Mouse (Mus musculus): ENCODE data around the gene Rpgrip1l.

Gene Rpgrip1l

DNA sequence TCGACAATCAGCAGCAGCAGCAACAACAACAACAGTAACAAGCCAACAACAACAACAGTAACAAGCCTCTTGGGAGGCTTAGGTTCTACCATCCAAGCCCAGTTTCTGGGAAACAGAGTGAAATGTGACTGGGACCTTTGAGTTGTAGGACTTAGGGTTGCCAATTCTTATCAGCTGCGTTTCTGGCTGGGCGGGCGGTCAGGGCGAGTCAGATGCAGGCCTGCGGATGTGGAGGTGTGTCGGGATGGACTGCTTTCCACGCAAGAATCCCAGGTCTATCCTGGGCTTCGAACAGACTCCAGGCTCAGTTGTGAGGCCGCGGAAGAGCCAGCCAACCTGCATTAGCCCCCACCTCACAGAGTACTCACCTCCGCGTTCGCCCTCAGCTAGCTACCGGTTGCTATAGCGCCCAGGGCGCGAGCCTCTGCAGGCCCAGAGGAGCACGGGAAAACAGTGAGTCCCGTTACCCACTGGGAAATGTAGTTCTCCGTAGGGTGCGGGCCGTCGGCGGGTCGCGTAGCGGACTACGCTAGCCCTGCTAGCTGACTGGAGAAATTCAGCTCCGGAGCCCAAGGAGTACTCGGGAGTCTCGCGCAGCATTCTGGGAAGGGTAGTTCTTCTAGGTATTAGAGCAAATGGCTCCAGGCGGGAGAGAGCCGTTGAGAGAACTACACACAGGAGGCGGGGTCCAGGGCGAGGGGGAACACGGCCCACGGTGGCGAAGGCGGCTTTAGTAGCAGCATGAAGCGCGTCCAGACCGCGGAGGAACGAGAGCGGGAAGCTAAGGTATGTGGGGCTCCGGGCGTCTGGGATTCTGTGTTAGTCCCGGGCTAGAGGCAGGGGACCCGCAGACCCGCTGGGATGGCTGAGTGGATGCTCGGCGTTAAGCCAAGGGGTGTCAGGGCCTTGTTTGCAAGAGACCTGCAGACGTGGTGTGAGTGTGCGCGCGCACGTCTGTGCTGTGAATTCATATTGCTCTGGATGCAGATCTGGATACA, at the start of gene Rpgrip1l, which contains the start of gene Fto:
TSS of gene Rpgrip1l (minus strand) at position 428 of the 998 bp plus-strand sequence.
TSS of gene Fto (plus strand) at position 691 of the 998 bp plus-strand sequence.
- DNase-seq (ENCODE audit: inconsistent age in 2 of 2, low spot score in 1 of 2) = peak; percentile 97 to 99

DNA sequence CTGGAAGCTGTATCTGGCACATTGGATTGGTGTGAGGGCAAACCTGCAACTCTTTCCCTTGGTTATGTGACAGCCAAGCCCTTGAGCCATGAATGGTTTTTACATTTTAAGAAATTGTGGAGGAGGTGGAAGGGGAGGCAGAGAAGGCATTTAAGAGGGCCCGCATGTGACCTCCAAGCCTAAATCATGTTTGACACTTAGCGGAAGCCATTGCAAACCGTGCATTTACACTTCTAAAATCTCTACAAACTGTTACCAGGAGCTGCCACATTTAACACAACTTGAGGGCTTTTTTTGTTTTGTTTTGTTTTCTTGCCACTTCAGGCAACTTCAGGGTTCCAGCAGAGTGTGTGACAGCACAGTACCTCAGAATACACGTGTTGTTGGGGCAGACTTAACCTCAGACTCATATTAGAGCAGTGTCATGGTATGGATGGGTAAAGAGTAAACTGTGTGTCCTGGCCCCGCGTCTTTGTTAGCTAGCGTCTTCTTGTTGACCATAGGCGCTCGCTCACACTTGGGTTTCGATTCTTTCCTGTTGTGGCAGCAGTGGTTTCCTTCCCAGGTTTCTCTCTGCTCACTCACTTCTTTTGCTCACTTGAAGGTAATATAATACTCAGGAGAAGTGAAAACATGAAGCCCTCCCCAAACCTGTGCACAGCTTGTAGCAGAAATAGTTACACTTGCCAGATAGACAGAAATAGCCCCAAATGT, 47.7 kb upstream of the Rpgrip1l start:
- DNase-seq (ENCODE audit: inconsistent age in 2 of 2, low spot score in 1 of 2) = no peak

DNA sequence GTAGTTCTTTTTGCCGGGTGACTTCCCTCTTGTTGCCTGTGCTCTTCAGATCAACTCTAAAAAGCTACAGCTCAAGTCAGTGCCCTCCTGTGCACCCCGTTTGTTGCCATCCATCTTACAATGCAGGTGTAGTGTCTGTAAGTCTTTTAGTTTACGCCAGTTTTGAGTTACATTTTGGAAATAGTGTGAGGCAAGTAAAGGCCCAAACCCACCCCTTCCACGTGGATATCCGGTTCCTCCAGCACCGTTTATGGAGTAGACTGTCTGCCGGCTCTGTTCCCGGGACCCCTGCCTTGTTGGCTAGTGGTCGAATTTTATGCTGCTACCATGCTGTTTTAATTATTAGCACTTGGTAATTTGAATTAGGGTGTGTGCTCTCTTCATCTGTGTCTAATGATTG, 46.4 kb upstream of the Rpgrip1l start:
- DNase-seq (ENCODE audit: inconsistent age in 2 of 2, low spot score in 1 of 2) = no peak

DNA sequence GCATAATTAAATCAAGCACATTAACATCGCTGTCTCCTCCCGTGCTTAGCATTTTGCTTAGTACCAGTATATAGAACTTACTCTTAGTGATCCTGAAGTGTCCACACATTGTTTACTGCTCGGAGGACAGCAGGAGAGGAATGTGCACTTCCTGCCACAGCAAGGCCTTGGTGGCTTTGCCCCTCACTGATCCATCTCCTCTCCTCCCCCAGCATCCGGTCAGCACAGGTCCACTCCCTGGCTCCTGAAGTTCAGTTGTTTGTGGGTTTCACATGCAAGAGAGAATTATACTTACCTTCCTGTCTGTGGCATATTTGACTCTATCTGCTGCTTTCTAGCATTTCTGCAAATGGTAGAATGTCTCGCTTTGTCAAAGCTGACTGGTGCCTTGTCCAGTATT, 45.0 kb upstream of the Rpgrip1l start:
- DNase-seq (ENCODE audit: inconsistent age in 2 of 2, low spot score in 1 of 2) = no peak

DNA sequence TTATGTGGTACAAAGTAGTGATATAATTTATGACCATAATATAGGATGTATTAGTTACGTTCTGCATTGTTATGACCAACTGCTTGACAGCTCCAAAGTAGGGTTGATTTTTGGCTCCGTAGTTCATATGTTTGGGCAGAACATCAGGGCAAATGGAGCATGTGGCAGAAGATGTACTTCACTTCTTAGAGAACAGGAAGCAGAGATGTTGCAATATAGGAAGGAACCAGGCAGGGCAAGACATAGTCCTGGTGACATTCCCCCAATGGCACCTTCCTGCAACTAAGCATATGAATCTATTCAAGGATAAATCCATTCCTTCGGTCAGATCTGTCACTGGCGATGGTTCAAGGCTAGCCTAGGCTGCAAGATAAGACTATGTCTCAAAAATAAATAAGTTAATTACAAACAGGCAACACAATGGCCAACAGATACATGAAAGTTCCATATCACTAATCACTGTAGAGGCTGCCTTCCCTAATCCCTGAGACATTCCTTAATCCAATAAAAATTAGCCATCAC, 44.5 kb upstream of the Rpgrip1l start:
- DNase-seq (ENCODE audit: inconsistent age in 2 of 2, low spot score in 1 of 2) = peak in 1 of 2 experiments; percentile 60

DNA sequence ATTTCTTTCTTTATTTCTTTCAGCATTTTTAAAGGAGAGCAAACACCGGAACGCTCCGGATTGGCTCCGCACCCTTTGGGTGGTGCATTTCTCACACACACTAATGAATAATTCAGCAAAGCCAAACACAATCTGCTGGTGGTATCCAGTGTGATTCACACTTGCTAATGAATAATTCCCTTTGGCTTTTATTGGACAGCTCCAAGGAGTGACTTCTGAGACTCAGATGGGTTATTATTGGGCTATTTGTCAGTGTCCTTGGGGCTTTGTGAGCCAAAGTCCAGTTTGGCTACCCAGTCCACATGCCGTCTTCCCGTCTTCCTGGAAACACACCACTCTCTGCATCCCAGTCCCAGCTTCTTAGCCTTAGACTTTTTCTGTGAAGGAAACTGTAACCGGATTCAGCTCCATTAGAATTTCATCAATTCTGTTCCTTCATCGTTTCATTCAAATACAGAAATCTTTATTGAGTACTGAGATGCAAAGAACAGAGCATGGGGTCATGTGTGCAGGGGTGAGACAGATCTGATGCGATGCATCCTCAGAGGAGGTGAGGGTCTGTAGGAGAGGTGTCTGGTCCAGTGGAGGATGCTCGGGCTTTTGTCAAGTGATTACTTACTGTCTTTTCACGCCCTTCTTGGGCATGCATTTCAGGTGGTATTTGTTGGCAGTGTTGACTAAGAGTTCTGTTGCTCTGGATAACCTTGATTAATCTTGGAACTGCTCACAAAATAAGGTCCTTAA, 43.1 kb upstream of the Rpgrip1l start:
- no peak for DNase-seq (ENCODE audit: inconsistent age in 2 of 2, low spot score in 1 of 2)

DNA sequence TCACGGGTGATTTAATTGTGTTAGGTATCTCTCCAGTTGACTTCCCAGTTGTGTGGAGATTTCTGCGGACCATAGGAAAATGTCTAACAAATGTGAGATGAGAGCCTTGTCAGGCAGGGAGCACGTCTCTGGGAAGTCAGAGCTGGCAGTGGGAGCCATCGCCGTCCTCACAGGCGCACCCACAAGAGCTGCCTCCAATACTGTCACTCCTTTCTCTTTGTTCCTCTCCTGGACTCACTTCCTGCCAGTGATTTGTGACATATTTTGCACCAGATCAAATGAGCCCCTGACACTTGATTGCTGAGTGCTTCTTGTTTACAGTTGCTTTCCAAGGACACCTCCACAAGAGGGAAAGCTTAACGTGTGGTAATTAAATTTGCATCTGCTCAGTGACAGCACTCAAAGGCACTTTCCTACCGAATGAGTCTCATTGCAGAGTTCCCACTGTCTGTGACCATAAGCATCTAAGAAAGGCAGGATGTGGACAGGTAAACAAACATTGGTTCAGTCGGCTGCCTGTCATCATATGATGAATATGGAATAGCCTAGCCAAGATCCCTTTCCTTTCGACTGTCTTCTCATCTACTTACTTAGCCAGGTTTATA, 42.3 kb upstream of the Rpgrip1l start:
- DNase-seq (ENCODE audit: inconsistent age in 2 of 2, low spot score in 1 of 2) = no peak

DNA sequence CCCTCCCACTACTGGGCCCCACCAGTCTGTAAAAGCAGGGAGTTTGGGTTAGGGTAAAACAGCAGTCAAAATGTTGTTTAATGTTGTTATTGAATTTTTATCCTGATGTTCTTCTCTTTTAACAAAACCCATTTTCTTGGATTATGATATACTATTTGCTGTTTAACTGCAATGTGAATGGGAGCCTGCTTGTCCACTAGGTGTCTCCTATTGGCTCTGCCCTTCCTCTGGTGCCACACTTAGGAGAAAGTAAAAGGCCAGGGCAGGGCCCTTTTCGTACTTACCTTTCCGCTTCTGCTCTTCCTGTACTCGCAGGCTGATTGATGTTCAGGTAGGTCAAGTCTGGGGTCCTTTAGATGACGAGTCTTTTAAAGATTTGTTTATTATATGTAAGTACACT, 40.8 kb upstream of the Rpgrip1l start:
- DNase-seq (ENCODE audit: inconsistent age in 2 of 2, low spot score in 1 of 2) = no peak

DNA sequence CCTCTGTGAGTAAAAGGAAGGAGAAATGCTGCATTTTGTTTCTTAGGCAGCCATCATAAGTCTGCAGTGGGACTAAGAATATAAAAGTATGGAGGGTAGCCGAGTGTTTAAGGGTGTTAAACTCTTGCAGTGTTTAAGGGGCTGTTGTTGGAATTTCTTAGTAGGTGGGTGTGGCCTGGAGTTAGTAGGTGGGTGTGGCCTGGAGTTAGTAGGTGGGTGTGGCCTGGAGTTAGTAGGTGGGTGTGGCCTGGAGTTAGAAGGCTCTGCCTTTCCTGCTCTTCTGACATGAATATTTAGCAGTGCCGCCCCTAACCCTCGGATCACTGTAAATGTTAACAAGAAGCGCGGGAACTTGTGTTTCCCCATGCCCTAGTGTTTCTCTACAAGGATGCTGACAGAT, 40.0 kb upstream of the Rpgrip1l start:
- no peak for DNase-seq (ENCODE audit: inconsistent age in 2 of 2, low spot score in 1 of 2)

DNA sequence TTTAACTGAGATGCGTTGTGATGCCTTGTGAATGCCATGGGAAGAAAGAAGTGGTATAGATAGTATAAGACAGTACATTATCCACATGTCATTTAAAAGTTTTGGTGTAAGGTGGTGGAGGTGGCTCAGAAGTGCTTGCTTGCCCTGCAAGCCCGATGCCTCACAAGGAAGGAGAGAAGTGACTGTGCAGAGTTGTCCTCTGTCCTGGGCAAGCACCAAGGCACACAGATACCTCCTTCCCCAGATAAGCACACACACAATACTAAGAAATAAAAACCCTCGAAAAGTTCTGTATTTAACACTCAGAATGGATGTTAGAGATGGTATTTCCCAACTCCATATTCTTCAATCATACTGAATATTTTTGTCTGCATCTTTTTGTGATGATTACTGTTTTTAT, 39.5 kb upstream of the Rpgrip1l start:
- no peak for DNase-seq (ENCODE audit: inconsistent age in 2 of 2, low spot score in 1 of 2)

DNA sequence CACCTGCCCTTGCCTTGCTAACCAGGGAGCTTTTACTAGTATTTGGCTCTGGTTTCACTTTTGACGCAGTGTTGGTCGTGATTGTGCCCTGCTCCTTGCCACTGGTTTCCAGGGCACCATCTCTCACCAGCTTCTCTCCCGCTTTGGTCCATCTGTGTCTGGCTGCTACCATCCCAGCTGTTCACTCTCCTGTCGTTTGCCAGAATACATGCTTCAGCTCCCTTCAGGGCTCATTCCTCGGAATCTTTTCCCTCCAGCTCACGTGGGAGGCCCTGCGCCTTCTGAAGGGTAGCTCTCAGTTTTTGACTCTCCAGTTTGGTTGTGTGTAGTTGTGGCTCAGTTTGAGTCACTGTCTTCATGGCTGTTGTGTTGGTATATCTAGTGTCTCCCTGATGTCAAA, 37.6 kb upstream of the Rpgrip1l start:
- no peak for DNase-seq (ENCODE audit: inconsistent age in 2 of 2, low spot score in 1 of 2)

DNA sequence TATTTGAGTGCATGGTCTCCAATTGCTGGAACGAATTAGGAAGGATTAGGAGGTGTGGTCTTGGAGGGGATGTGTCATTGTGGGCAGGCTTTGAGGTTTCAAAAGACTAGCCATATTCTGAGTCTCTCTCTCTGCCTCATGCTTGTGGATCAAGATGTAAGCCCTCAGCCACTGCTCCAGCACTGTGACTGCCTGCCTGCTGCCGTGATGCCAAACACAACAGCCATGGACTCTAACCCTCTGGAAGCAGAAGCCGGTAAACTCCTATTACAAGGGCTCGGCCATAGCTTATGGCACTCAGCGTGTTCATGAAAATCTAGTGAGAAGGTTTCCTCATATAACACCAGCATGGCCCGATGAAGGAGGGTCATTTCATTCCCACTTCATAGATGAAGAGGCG, 36.8 kb upstream of the Rpgrip1l start:
- no peak for DNase-seq (ENCODE audit: inconsistent age in 2 of 2, low spot score in 1 of 2)

DNA sequence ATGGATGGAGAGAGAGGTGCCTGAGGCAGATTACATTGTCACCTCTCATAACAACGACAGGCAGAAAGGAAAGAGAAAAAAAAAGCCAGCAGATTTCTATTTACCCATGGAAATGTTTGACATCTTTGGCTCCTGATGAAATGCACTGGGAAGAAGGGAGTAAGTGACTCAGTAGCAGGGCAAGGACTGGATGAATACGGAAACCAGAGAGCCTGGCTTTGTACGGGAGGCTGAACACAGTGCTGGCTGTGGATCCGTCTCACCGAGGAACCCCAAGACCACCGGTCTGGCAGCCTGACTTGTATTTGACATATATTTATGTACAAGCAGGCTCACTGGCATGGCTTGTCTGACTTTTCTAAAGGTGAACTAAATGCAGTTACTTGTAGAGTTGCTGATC, 34.5 kb upstream of the Rpgrip1l start:
- peak in 1 of 2 experiments; percentile 65 for DNase-seq (ENCODE audit: inconsistent age in 2 of 2, low spot score in 1 of 2)

DNA sequence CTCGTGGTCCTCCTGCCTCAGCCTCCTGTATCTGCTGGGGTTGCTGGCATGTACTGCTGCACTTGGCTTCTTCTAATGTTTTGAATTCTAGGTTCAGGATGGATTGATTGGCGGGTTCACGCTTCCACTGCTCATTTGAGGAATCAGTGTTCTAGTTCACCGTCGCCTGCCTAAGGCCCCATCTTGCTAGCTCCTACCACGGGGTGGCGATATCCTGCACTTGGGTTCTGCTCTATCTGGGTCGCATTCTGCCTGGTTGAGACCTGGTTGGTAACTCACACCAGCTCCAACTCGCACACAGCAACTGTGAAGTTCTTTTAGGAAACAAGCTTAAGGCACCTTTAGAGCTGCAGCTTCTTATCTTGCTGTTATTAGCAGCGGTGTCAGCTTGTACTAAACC, 34.1 kb upstream of the Rpgrip1l start:
- no peak for DNase-seq (ENCODE audit: inconsistent age in 2 of 2, low spot score in 1 of 2)

DNA sequence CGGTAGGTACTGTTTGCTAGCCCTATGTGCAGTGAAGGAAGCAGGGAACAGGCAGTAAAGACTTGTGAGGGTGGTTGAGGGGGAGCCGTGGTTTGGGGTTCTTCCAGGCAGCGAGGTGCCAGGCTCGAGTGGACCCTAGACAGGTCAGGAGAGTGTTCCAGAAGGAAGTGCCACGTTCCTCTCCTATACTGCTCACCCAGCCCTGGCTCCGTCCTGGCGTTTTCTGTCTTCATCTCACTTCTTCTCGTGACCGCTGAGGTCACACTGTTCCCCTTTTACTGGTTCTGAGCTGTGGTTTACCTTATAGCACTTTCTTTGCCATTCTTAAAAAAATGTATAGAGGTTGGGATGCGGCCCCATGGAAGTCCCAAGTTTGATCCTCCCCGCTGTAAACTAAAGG, 31.6 kb upstream of the Rpgrip1l start:
- DNase-seq (ENCODE audit: inconsistent age in 2 of 2, low spot score in 1 of 2) = no peak

DNA sequence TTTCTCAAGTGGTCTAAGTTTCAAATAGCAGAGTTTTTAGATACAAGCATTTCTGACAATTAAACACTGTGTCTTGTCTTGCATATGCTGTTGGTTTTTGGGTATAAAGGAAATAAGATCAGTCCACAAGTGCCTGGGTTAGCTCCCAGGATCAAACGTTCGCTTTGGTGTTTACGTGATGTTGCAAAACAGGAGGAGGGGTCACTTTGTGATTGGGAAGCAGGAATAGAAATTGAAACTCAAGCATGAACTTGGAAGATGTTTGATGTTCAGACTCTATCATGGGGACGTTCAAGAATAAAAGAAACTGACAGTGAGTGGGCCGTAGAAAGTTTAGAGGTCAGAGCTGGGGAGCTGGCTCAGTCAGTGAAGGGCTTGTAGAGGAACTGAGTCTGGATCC, 29.7 kb upstream of the Rpgrip1l start:
- no peak for DNase-seq (ENCODE audit: inconsistent age in 2 of 2, low spot score in 1 of 2)

DNA sequence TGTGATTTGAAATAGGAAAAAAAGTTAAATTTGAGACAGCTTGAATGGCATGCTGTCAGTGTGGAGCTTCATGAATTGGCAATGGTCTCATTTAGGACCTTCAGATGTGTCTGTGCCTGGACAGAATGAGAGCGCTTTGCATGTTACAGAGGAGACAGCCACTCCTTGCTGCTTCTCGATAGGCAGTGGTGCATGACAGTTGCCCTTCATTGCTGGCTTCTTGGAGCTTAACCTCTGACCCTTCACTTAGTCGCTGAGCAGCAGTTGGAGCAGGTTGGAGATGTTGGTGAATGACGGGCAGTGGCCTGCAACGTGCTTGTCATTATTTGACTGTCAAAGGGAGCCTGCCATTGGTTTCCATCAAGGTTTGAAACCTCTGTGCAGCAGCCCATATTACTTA, 29.1 kb upstream of the Rpgrip1l start:
- DNase-seq (ENCODE audit: inconsistent age in 2 of 2, low spot score in 1 of 2) = no peak

DNA sequence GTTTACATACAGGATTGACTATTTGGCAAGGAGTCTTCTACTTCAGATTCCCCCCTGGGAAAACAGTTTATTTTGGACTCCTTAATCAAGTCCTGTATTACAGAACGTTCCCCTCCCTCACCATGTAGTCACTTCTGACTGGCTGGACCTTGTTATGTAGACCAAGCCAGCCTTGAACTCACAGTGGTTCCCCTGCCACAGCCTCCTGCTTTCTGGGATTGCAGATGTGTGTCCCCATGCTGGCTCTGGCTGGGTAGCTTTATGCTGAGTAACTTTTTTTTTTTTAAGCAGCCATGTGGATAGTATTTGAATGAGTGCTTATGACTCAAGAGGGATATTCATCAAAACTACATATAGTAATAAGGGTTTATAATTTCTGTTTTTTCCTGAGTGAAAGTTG, 27.7 kb upstream of the Rpgrip1l start:
- DNase-seq (ENCODE audit: inconsistent age in 2 of 2, low spot score in 1 of 2) = no peak

DNA sequence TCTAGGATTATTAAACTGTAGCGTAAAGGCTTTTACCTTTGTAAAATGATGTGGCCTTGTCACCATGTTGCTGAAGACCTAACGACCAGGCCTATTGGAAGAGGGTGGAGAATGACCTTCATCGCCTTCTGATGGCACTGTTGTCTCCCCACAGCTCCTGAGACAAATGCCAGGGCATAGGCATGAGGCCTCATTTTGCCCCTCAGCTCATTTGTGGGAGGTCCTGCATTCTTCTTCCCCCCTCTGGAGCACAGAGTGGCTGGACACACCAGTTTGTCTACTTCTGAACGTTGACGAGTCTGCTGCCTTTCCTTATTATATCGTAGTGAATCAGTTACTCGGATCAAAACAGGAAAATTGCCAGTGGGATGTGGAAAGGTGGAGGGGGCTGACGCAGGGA, 26.6 kb upstream of the Rpgrip1l start:
- no peak for DNase-seq (ENCODE audit: inconsistent age in 2 of 2, low spot score in 1 of 2)

DNA sequence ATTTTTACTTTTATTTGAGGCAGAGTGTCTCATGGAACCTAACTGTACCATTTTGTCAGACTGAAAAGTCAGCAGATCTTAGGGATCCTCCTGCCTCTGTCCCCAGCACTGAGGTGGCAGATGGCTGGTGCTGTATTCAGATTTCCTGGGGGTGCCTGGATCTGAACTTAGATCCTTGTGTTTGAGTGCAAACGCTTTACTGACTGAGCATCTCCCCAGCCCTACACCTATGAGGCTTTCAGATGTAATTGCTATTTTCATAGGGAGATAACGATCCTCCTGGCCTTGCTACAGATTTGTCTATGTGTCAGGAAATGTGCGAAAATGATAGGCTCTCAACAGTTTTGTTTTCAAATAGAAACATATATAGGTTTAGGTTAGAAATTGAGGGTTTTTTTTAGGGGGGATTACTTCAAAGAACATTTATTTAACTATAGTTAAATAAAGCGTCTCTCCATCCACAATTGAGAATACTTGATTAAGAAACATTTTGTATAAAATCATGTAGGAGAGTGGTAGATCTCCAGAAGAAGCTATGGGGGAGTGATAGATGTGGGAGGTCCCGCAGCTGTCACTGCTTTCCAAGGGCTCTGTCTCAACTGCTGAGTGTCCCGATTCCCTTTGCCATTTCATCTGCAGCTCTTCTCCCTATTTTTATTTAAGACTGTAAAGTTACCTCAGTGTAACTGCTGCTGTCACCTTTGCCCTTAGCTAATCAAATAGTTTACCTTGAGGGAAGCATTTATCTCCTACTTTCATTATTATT, 25.5 kb upstream of the Rpgrip1l start:
- DNase-seq (ENCODE audit: inconsistent age in 2 of 2, low spot score in 1 of 2) = no peak
